22 mouse cellular contexts compared by ENCODE assay signal in the genomic region with DNA sequence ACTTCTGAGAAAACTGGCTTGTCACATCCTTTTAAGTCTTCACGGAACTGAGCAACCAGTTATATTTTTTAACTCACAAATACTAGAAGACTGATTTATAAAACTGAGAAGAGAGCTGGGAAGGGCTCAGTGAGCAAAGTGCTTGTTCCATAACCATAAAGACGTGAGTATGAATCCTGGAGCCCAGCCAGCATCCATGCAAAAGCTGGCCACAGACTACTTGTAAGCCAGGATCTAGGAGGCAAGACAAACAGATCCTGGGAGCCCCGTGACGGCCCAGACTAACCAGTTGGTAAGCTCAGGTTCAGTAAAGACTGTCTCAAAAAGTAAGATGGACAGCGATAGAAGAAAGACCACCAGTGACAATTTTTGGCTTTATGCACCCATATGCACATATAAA.
DNase-seq lines count a peak whose midpoint lies in the region; TF ChIP-seq lines count a peak whose summit lies in the region.
"Had no signal": no experiment of that assay in that cellular context is flagged by ENCODE, and none has a peak within 500 bp of the region (broad histone marks: within the 10 kb centered on the region; RNA-seq: fewer than 3 reads in every experiment).

No protein-coding gene starts in this region.

- H3K4me3 ChIP-seq in cerebellum, adult 2 months (replicated peaks; ENCODE audit: insufficient read depth, low read depth, low read length) = no peak overlapping the region
- H3K4me3 ChIP-seq: embryonic facial prominence, embryonic 15.5 days; heart, embryonic 15.5 days; hindbrain, embryonic 10.5 days; intestine, embryonic 15.5 days; limb, embryonic 13.5 days; liver, embryonic 12.5 days; lung, embryonic 15.5 days; midbrain, embryonic 12.5 days had no signal

- WGBS in cerebellum, adult 2 months = 54% methylated on average over 5 of the region's 5 CpGs

- peak; percentile 21 to 38 for DNase-seq in cerebellum, postnatal 14 days
- no peak for DNase-seq in cerebellum, adult 2 months
- peak; percentile 8 for DNase-seq in left cerebral cortex, postnatal 4 days
- no peak for DNase-seq in left cerebral cortex, adult 11 months (ENCODE audit: low spot score)
- DNase-seq in NIH3T3 (ENCODE audit: low read depth) = peak; percentile 57
- peak; percentile 40 for DNase-seq in lung, postnatal 36 days
- DNase-seq in gastrocnemius, postnatal 25 days = no peak
- DNase-seq: adrenal gland, postnatal 14 days; embryo, embryonic 11 days; forebrain, postnatal 0 days; gastrocnemius, postnatal 14 days; layer of hippocampus, postnatal 36 days; thymus, adult 2 months had no signal

- H3K4me1 ChIP-seq in cerebellum, adult 2 months (ENCODE audit: control insufficient read depth, insufficient read depth, low read length) = no peaks in the 10 kb centered on the region
- H3K4me1 ChIP-seq: embryonic facial prominence, embryonic 15.5 days; heart, embryonic 15.5 days; hindbrain, embryonic 10.5 days; intestine, embryonic 15.5 days; limb, embryonic 13.5 days; liver, embryonic 12.5 days; lung, embryonic 15.5 days; midbrain, embryonic 12.5 days had no signal

- TF ChIP-seq POLR2A in cerebellum, adult 2 months (IDR thresholded peaks at IDR 0.05; ENCODE audit: borderline replicate concordance, insufficient read depth, low read length) = no peak

- no peak for TF ChIP-seq CTCF in cerebellum, adult 2 months (IDR thresholded peaks at IDR 0.05; ENCODE audit: borderline replicate concordance, insufficient read depth, low read depth, low read length)

- intact Hi-C loops in left cerebral cortex, postnatal 4 days (cut with DNase I) = no loop called here

- H3K27me3 ChIP-seq in cerebellum, adult 2 months (ENCODE audit: control insufficient read depth, insufficient read depth, low read length) = no peaks in the 10 kb centered on the region
- H3K27me3 ChIP-seq: embryonic facial prominence, embryonic 15.5 days; heart, embryonic 15.5 days; intestine, embryonic 15.5 days; limb, embryonic 13.5 days; liver, embryonic 12.5 days; lung, embryonic 15.5 days; midbrain, embryonic 12.5 days had no signal

- H3K27ac ChIP-seq in cerebellum, adult 2 months (ENCODE audit: insufficient read depth, low read length) = no peak overlapping the region
- H3K27ac ChIP-seq: embryonic facial prominence, embryonic 15.5 days; heart, embryonic 15.5 days; hindbrain, embryonic 10.5 days; intestine, embryonic 15.5 days; limb, embryonic 13.5 days; liver, embryonic 12.5 days; lung, embryonic 15.5 days; midbrain, embryonic 12.5 days; stomach, postnatal 0 days had no signal

Comparison
In these comparisons a context has a peak if more than half of its experiments do, and no peak if none do; other contexts are left out.
1. DNase-seq: peak in cerebellum, postnatal 14 days (2 of 2), left cerebral cortex, postnatal 4 days (single experiment), NIH3T3 (single experiment) and lung, postnatal 36 days (single experiment); none in cerebellum, adult 2 months (0 of 2), left cerebral cortex, adult 11 months (single experiment) and gastrocnemius, postnatal 25 days (single experiment).